Mouse (Mus musculus): Measurements from ENCODE around the gene Clip3.

Gene Clip3

GRCm38 (mm10) chr7:30326427-30326826, 34.9 kb downstream of the Clip3 start:
- DNase-seq (ENCODE audit: low spot score) = no peak

GRCm38 (mm10) chr7:30327140-30327539, 35.6 kb downstream of the Clip3 start:
- no peak for DNase-seq (ENCODE audit: low spot score)

GRCm38 (mm10) chr7:30328379-30328778, 36.9 kb downstream of the Clip3 start:
- no peak for DNase-seq (ENCODE audit: low spot score)

GRCm38 (mm10) chr7:30331887-30332286, 40.4 kb downstream of the Clip3 start:
- peak; percentile 62 for DNase-seq (ENCODE audit: low spot score)

- no peak for DNase-seq (ENCODE audit: low spot score)
These were observed 41.2 kb downstream of the Clip3 start for GRCm38 (mm10) chr7:30332622-30333259.

- peak; percentile 44 for DNase-seq (ENCODE audit: low spot score)
These were observed 41.9 kb downstream of the Clip3 start for GRCm38 (mm10) chr7:30333436-30333835.

GRCm38 (mm10) chr7:30334563-30334962, 43.0 kb downstream of the Clip3 start:
- DNase-seq (ENCODE audit: low spot score) = no peak

- DNase-seq (ENCODE audit: low spot score) = no peak
These were observed 44.2 kb downstream of the Clip3 start for GRCm38 (mm10) chr7:30335688-30336087.

GRCm38 (mm10) chr7:30336384-30336783, 44.9 kb downstream of the Clip3 start:
- DNase-seq (ENCODE audit: low spot score) = peak; percentile 87

GRCm38 (mm10) chr7:30339432-30340109, 48.0 kb downstream of the Clip3 start:
- DNase-seq (ENCODE audit: low spot score) = no peak

- DNase-seq (ENCODE audit: low spot score) = peak; percentile 68
These were observed 55.3 kb downstream of the Clip3 start for GRCm38 (mm10) chr7:30346635-30347379.

- DNase-seq (ENCODE audit: low spot score) = peak; percentile 51
These were observed 56.3 kb downstream of the Clip3 start for GRCm38 (mm10) chr7:30347828-30348227.

- peak; percentile 68 for DNase-seq (ENCODE audit: low spot score)
These were observed 61.8 kb downstream of the Clip3 start for GRCm38 (mm10) chr7:30353279-30353822.

- DNase-seq (ENCODE audit: low spot score) = no peak
These were observed 62.5 kb downstream of the Clip3 start for GRCm38 (mm10) chr7:30354059-30354458.

All from ovary, postnatal 14 days (tissue).